8 mouse cellular contexts compared by ENCODE assay signal in genomic region chr9:92374705-92375199, GRCm38 (mm10).
DNase-seq lines count a peak whose midpoint lies in the region; ATAC-seq and TF ChIP-seq lines count a peak whose summit lies in the region.

No protein-coding gene starts in this region.

- H3K27ac ChIP-seq in lung, postnatal 0 days (ENCODE audit: low read length): no peak overlapping the region

- H3K4me1 ChIP-seq in lung, postnatal 0 days (ENCODE audit: insufficient read depth, low read depth, low read length): no peaks in the 10 kb centered on the region

- TF ChIP-seq EP300 in lung, postnatal 0 days (IDR thresholded peaks at IDR 0.05): no peak

- H3K27me3 ChIP-seq in lung, postnatal 0 days (replicated peaks; ENCODE audit: insufficient read depth, low read length): no peaks in the 10 kb centered on the region

- H3K9me3 ChIP-seq in lung, postnatal 0 days (ENCODE audit: low read length): no peaks in the 10 kb centered on the region

- peak; percentile 23 for DNase-seq in adrenal gland, adult 2 months
- no peak for DNase-seq in adrenal gland, adult 18-20 months (ENCODE audit: low spot score in 2 of 2)
- DNase-seq in embryo, embryonic 10.5 days (ENCODE audit: low spot score): peak; percentile 50
- no peak for DNase-seq in lung, postnatal 0 days (ENCODE audit: low spot score)
- no peak for DNase-seq in urinary bladder, postnatal 25 days (ENCODE audit: low spot score)
- DNase-seq in adrenal gland, adult 8-10 months: no peak

- TF ChIP-seq CTCF in lung, postnatal 0 days (IDR thresholded peaks at IDR 0.05): no peak

- no peak overlapping the region for H3K4me2 ChIP-seq in lung, postnatal 0 days (replicated peaks; ENCODE audit: low read depth, low read length)

- WGBS in lung, postnatal 0 days: 42% methylated on average over 7 of the region's 7 CpGs

- no peak overlapping the region for H3K9ac ChIP-seq in lung, postnatal 0 days (replicated peaks; ENCODE audit: low read depth)

- no peaks in the 10 kb centered on the region for H3K36me3 ChIP-seq in lung, postnatal 0 days (ENCODE audit: insufficient read depth, low read length)

- ATAC-seq in hematopoietic stem cell, adult 5-6 weeks (replicated peaks in 1 of 2; ENCODE audit: insufficient read depth in 1 of 2, low FRiP score in 2 of 2, low TSS enrichment in 1 of 2, low read depth in 1 of 2, poor library complexity in 2 of 2, severe bottlenecking in 2 of 2): peak; percentile 88 to 92
- peak; percentile 19; the same call in 1 of the 2 replicates for ATAC-seq in lung, postnatal 0 days
- ATAC-seq in erythroid progenitor cell, adult 5-6 weeks (replicated peaks; ENCODE audit: low FRiP score, poor library complexity, severe bottlenecking): no peak

- H3K4me3 ChIP-seq in lung, postnatal 0 days (ENCODE audit: low read depth, low read length): no peak overlapping the region

Comparison
In these comparisons a context has a peak if more than half of its experiments do, and no peak if none do; other contexts are left out.
1. DNase-seq: peak in adrenal gland, adult 2 months (single experiment) and embryo, embryonic 10.5 days (single experiment); none in adrenal gland, adult 18-20 months (0 of 2), lung, postnatal 0 days (single experiment), urinary bladder, postnatal 25 days (single experiment) and adrenal gland, adult 8-10 months (single experiment).